Mouse (Mus musculus) olfactory bulb, adult 2 months (tissue): ENCODE data around the gene Gdf7.

ENCODE experiments used
- CTCF ChIP-seq: fragments of 200-500 bp; IDR thresholded peaks from 2 replicates; pipeline ENCODE4 v1.5.1; 2012; ENCODE audit warnings: low read depth, mild to moderate bottlenecking, low read length, moderate library complexity; ENCODE audit not compliant: insufficient read depth
- POLR2A ChIP-seq: fragments of 200-500 bp; IDR thresholded peaks from 2 replicates; pipeline ENCODE4 v1.6.1; 2012; ENCODE audit warnings: mild to moderate bottlenecking, low read depth, low read length, moderate library complexity; ENCODE audit not compliant: insufficient read depth

GRCm38 (mm10) chr12:8335503-8335902 lies 33.7 kb upstream of the Gdf7 start:
- TF ChIP-seq CTCF (no peak), POLR2A (no peak)
